Mouse (Mus musculus): ENCODE data around the gene Plppr4.

Plppr4 gene

DNA sequence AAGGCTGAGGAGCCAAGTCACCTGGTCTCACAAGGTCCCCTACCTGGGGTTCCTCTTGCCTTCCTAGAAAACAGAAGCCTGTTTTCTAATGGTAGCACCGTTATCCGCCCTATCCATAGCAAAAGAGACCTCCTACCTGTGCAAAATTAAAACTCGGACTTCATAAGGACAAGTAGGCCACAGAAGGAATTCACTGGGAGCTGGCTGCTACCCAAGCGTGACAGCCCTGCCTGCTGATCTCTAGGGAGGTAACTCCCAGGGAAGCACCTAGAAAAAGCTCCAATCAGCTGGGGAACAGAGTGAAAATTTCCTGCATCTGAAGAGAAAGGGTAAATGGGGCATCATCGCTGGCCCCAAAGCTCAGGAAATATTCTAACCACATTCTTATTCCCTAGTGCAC is at the start of gene Plppr4:
Gene Plppr4, minus strand, starts transcription at position 349 of the 400 bp plus-strand sequence.
- DNase-seq: no peak

- no peak for DNase-seq
Measured at GRCm38 (mm10) chr3:117405821-117406220, 45.1 kb upstream of the Plppr4 start.

- no peak for DNase-seq
Measured at GRCm38 (mm10) chr3:117403740-117404139, 43.1 kb upstream of the Plppr4 start.

- DNase-seq: no peak
Measured at GRCm38 (mm10) chr3:117366041-117366440, 5.4 kb upstream of the Plppr4 start.

- DNase-seq: peak; percentile 64
Measured at GRCm38 (mm10) chr3:117359686-117360521, 772 bp downstream of the Plppr4 start.

- no peak for DNase-seq
Measured at GRCm38 (mm10) chr3:117358981-117359628, 1.6 kb downstream of the Plppr4 start.

DNA sequence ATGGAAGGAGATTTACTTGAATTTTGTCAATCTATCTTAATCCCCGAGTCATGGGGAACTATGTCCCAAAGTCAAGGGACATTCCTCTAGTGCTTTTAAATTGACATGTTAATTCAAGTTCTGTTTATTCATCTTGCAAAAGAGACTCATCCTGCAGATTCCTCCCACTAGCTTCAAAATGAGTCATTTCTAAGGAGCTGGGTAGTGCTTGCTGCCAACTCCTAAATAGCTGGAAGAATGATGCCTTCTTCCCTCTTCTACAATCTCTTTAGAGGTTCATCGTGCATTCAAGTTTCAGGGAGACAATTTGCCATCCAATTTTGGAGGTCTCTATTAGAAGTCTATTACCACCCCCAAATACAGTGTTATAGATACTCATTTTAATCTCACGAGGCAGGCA is 3.3 kb downstream of the Plppr4 start:
- DNase-seq: no peak

DNA sequence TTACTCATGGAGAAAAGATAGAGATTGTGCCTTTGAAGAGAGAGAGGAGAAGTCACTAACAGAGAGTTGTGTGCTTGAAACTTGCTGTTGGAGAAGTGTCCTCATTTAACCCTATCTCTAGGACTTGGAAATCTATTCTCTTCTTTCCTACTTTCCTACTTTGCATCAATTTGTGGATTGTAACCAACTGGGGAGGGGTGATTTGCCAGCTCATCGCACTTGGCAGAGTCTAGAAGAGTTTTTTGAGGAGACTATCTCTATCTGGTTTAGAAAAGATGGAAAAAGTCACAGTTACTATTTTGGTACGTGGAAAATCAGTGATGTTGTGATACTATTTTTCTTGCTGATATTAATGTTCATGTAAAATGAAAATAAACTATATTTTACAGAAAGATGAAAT is 6.7 kb downstream of the Plppr4 start:
- DNase-seq: no peak

GRCm38 (mm10) chr3:117346351-117346750 is 14.3 kb downstream of the Plppr4 start:
- DNase-seq: peak; percentile 19

GRCm38 (mm10) chr3:117331502-117331901 is 29.2 kb downstream of the Plppr4 start:
- DNase-seq: no peak

GRCm38 (mm10) chr3:117329485-117329884 is 31.2 kb downstream of the Plppr4 start:
- no peak for DNase-seq

GRCm38 (mm10) chr3:117326551-117326950 is 34.1 kb downstream of the Plppr4 start:
- no peak for DNase-seq

DNA sequence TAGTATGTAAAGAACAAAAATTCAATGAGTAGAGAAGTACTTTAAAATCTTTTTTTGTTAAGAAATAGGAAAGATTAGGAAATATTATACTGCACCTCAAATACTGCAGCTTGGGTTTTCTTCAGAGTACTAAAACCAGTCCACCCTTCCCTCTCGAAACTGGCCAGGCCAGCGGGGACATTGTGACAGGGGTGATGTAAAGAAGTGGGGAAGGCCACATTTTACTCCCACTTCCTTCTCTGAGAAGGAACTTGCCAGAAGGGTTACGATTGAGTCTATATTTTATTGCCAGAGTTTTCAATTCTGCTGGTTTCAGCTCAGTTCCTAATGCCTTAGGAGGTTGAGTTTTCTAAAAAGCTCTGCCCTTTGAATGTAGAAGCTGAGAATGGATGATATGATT is 41.0 kb downstream of the Plppr4 start:
- DNase-seq: no peak

DNA sequence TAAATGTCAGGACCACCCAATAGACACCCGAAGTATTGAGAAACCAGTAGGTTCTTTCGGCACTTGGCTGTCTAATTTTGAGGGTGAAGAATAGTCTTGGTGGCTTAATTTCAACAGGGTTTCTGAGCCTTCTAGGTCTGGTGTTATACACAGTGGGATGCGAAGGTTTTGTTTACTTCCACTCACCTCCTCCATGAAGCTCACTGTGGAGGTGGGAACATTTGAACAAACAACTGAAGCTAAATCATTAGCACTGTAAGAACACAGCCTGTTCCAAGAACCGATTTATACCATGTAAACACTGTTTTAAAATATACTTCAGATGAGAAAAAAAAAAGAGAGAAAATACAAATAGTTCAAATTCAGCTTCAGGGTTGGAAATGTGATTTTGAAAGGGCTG is 47.3 kb downstream of the Plppr4 start:
- no peak for DNase-seq

GRCm38 (mm10) chr3:117312097-117312496 is 48.6 kb downstream of the Plppr4 start:
- no peak for DNase-seq

DNA sequence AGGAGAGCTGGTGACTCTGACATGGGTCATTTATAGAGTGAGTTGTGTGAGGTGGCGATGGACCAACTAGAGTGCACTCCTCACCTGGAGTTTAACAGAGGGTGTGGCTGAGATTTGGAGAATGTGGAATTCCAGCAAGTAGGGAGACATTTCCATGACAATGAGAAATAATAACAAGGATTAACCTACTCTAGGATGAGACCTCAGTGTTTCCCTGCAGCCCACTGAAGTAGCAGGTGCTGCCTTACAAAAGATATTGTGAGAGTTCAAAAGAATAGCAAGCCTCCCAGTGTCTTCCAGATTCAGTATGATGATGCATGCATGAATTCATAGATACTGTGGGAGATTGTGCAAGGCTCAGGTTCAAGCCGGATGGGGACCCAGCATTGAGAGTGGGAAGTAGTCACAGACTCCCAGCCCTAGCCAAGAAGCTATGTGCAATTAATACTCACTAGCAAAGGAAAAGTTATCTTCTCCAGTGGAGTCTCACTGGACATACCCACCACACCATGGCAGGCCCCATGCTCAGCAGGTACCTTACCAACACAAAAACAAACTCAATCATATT is 49.8 kb downstream of the Plppr4 start:
- DNase-seq: no peak

DNA sequence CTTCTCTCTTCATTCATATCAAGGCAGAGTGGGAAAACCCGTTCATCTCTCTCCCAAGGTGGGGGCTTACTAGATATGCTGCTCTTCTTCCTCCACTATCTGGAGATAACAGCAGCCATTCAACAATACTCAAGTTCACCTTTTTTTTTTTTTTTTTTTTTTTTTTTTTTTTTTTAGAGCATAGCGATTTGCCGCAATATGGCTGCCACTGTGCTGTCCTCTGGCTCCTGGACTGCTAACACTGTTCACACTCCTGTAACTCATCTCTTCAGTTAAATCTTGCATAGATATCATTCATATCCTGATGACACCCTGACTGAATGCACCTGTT is 51.1 kb downstream of the Plppr4 start:
- DNase-seq: no peak

DNA sequence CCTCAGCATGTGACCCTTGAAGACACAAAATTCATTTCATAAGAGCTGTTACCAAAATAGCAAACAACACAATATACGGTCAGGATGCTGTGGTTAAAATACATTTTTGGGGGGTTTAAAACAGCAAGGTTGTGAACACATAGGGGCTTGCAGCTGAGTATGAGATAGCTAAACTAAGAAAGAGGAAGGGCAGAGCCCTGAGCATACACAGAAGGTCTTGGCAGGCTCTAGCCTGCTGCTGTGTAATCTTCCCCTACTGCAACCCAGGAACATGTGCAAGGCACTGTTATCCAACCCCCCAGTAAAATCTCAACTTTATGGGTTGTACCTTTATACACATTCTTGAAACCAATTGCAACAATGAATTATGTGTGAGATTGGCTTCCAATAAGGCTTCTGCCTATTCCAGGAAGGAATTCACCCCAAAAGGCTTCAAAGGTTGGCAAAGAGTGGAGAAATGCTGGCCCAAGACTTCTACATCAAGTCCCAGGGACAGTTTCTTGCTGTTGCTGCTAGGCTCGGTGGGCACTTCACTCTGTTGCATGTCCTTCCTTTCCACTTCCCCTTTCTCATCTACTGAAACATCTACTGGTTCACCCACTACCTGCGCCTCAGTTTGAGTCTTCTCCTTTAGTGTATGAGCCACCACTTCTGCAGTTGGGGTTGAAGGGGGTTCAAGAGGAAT is 51.6 kb downstream of the Plppr4 start:
- DNase-seq: no peak

GRCm38 (mm10) chr3:117307555-117307954 is 53.1 kb downstream of the Plppr4 start:
- DNase-seq: no peak

DNA sequence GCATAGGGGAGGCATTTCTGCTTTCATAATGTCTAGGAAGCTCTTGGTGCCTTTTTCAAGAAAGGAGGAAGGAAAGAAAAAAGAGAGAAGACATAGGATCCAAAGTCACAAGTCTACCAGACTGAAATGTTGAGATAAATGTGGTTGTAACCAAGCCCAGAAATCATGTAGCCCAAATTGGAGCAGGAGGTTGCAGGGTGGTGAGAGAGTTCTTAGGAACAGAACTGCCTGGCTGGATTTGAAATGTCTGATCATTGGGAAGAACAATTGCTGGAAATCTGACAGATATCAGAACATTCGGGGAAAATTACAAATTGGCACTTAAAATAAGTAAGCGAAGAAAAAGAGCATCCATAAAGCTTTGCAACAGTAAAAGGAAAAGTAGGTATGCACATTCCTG is 56.6 kb downstream of the Plppr4 start:
- DNase-seq: no peak

DNA sequence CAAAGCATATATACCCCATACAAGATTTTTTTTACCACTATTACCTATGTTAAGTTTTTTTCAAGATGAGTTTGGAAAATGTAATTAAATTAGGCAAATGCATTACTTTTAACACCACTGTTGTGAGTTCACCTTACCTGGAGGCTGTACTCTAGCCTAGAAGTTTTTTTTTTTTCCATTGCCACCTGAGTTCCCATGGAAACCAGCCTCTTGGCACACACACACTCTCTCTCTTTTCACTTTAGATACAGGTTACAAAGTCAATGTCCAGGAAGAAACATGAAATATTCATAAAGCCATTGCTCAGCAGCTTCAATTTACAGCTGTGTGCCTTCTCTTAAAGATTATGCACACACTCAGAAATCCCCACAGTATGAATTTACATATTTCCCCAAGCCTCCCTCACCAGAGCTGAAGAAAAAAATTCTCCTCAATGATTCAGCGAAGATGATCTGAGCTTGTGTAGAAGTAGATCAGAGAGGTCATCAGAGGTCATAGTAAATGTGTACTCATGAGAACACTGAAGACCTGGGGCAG is 59.9 kb downstream of the Plppr4 start:
- no peak for DNase-seq

DNA sequence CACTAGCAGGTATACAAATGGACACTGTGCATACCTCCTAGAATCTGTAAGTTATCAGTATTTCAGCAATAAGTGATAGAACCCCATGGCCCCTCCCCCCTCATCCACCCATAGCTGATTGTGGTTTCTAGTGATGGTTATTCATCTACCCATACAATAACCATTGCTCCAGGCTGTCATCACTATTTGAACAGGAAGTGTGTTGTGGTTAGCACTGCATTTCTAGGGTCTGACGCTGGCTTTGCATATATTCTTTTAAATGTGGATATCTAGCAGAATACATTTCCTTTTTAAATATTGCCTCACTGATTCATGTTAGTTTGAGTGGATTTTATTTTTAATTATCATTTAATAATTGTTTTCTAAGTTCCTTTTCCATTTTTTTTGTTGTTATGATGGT is 62.9 kb downstream of the Plppr4 start:
- no peak for DNase-seq

DNA sequence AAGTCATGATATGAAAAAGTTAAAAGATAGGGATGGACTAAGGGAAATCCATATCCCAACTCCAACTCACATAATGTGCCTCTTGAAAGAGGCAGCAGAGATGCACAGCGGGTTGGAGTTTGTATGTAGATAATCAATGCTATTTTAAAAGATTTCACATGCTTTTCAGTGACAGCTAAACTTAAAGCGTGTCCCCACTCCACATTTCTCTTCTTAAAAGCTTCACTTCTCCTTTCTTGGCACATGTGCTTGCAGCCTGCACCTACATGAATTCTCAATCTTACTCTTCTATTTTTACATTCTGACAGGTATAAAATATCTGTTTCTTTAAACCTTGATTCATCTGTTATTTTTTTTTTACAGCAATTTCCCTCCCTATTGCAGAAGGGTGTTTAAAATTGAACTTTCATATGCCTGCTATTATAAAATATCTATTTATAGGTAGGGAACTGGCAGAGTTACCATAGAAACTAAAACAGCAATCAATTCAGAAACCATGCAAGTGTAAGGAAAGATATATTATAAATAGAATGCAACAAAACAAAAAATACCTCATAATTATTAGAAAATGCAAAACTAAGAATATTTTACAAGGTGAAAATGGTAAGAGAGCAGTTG is 66.3 kb downstream of the Plppr4 start:
- DNase-seq: no peak

Data from cerebellum, adult 8-10 months (tissue).